Mouse (Mus musculus) forebrain, embryonic 12.5 days (tissue): Measurements from ENCODE around the gene Erc2. TPM values are rescaled to one million over a fixed set of nuclear protein-coding genes. Genes with fewer than 3 reads are reported as not detected.

ENCODE experiments used
- ATAC-seq: fragments of 200-750 bp; cut with Nextera tagmentation; 2 replicates; pipeline ENCODE4 v1.8.0; 2017; ENCODE audit warnings: moderate TSS enrichment; ENCODE audit not compliant: low FRiP score
- H3K27ac ChIP-seq: fragments of 300-500 bp; sonication (generic); 2 replicates; pipeline ENCODE4 v1.5.1; 2016; ENCODE audit warnings: mild to moderate bottlenecking
- H3K27me3 ChIP-seq: fragments of 300-500 bp; sonication (generic); 2 replicates; pipeline ENCODE4 v1.6.1; 2016; ENCODE audit warnings: mild to moderate bottlenecking
- H3K36me3 ChIP-seq: fragments of 300-500 bp; sonication (generic); replicated peaks from 2 replicates; pipeline ENCODE4 v1.6.1; 2016; ENCODE audit warnings: mild to moderate bottlenecking
- H3K4me1 ChIP-seq: fragments of 300-500 bp; sonication (generic); 2 replicates; pipeline ENCODE4 v1.6.1; 2016
- H3K4me2 ChIP-seq: fragments of 300-500 bp; sonication (generic); 2 replicates; pipeline ENCODE4 v1.6.1; 2016; ENCODE audit warnings: mild to moderate bottlenecking, moderate library complexity
- H3K4me3 ChIP-seq: fragments of 300-500 bp; sonication (generic); replicated peaks from 2 replicates; pipeline ENCODE4 v1.5.1; 2016; ENCODE audit warnings: mild to moderate bottlenecking
- H3K9ac ChIP-seq: fragments of 300-500 bp; sonication (generic); 2 replicates; pipeline ENCODE4 v1.6.1; 2016; ENCODE audit warnings: mild to moderate bottlenecking
- H3K9me3 ChIP-seq: fragments of 300-500 bp; sonication (generic); 2 replicates; pipeline ENCODE4 v1.6.1; 2016
- WGBS: fragments of 180-500 bp; shearing (Covaris S2); methylation state at CpG from one replicate; pipeline ENCODE4 v1.1.7; 2016; 5-methylcytosine and 5-hydroxymethylcytosine counted together
- polyA plus RNA-seq: library from polyadenylated mRNA; unstranded; fragments of >200 nt; fragmentation: Nextera tagmentation; extraction: Ambion mirVana; gene quantifications from 2 replicates; pipeline ENCODE4 v1.2.1, GENCODE M21; 2016

Gene Erc2
- polyA plus RNA-seq, 1 experiment from 2014 or later, result 31.7 TPM

DNA sequence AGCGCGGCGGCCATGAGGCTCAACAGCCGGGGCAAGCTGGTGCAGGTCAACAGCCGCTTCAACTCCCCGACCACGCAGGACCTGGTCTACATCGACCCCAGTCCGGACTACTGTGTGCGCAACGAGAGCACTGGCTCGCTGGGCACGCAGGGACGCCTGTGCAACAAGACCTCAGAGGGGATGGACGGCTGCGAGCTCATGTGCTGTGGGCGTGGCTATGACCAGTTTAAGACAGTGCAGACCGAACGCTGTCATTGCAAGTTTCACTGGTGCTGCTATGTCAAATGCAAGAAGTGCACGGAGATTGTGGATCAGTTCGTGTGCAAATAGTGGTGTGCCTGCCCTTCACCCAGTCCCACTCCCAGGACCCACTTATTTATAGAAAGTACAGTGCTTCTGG is 900.4 kb downstream of the Erc2 start:
- H3K9me3 ChIP-seq, result no peaks in the 10 kb centered on the region
- peaks cover 4% of the 10 kb centered on the region for H3K36me3 ChIP-seq
- H3K4me1 ChIP-seq, result peaks cover 5% of the 10 kb centered on the region
- H3K4me2 ChIP-seq, result no peak overlapping the region
- ATAC-seq, result no peak
- H3K9ac ChIP-seq, result no peak overlapping the region
- no peak overlapping the region for H3K4me3 ChIP-seq
- WGBS, result 83% methylated on average over 21 of the region's 21 CpGs
- H3K27me3 ChIP-seq, result peaks cover 4% of the 10 kb centered on the region; the same call in 1 of the 2 replicates
- no peak overlapping the region for H3K27ac ChIP-seq

DNA sequence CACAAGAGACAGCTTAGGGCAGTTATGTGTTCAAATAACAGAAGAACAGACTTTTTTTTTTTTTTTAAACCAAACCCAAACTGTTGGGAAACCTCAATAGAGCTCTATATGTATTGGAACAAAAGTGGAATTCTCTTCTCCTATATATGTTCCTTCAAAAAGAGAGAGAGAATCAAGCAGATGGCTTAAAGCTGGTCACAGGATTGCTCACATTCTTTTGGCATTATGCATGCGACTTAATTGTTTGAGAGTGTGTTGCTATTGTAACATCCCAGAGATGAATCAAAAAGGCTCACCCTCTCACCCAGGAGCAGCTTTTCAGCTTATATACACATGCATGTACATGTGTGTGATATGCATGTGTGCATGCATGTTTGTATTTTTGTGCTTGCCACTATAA is 903.3 kb downstream of the Erc2 start:
- 71% methylated on average over 1 of the region's 1 CpGs for WGBS
- Histone ChIP-seq H3K4me1 (no peaks in the 10 kb centered on the region), H3K27ac (no peak overlapping the region), H3K27me3 (no peaks in the 10 kb centered on the region), H3K4me3 (no peak overlapping the region), H3K9me3 (no peaks in the 10 kb centered on the region), H3K36me3 (peaks cover 4% of the 10 kb centered on the region), H3K4me2 (no peak overlapping the region), H3K9ac (no peak overlapping the region)
- no peak for ATAC-seq

Other genes with a start within 250 kb of the Erc2 start
- gene Fam208a, start 193.6 kb upstream of the Erc2 start, polyA plus RNA-seq, result 17.8 and 21.6 TPM in 2 replicates
- gene Ccdc66, start 114.0 kb upstream of the Erc2 start, polyA plus RNA-seq, result 17.3 and 18.6 TPM in 2 replicates